Mouse (Mus musculus) forebrain, embryonic 16.5 days (tissue): ENCODE results near the gene Mad1l1. TPM values are rescaled to one million over a fixed set of nuclear protein-coding genes. Genes with fewer than 3 reads are reported as not detected.

ENCODE experiments used
- ATAC-seq: fragments of 200-750 bp; cut with Nextera tagmentation; 2 replicates; pipeline ENCODE4 v1.8.0; 2017; ENCODE audit warnings: mild to moderate bottlenecking, moderate library complexity
- H3K27ac ChIP-seq: fragments of 300-500 bp; sonication (generic); 2 replicates; pipeline ENCODE4 v1.5.1; 2014; ENCODE audit warnings: low read length, control low read depth
- H3K27me3 ChIP-seq: fragments of 300-500 bp; sonication (generic); replicated peaks from 2 replicates; pipeline ENCODE4 v1.6.1; 2014; ENCODE audit warnings: low read length; ENCODE audit not compliant: control insufficient read depth, insufficient read depth
- H3K36me3 ChIP-seq: fragments of 300-500 bp; sonication (generic); 2 replicates; pipeline ENCODE4 v1.6.1; 2014; ENCODE audit not compliant: control insufficient read depth, insufficient read depth
- H3K4me1 ChIP-seq: fragments of 300-500 bp; sonication (generic); replicated peaks from 2 replicates; pipeline ENCODE4 v1.6.1; 2014; ENCODE audit warnings: low read length; ENCODE audit not compliant: control insufficient read depth, insufficient read depth
- H3K4me2 ChIP-seq: fragments of 300-500 bp; sonication (generic); 2 replicates; pipeline ENCODE4 v1.6.1; 2014; ENCODE audit warnings: mild to moderate bottlenecking, low read length, control low read depth
- H3K4me3 ChIP-seq: fragments of 300-500 bp; sonication (generic); replicated peaks from 2 replicates; pipeline ENCODE4 v1.5.1; 2014; ENCODE audit warnings: mild to moderate bottlenecking, low read length, control low read depth
- H3K9ac ChIP-seq: fragments of 300-500 bp; sonication (generic); replicated peaks from 2 replicates; pipeline ENCODE4 v1.6.1; 2014; ENCODE audit warnings: low read depth, low read length, control low read depth
- H3K9me3 ChIP-seq: fragments of 300-500 bp; sonication (generic); 2 replicates; pipeline ENCODE4 v1.6.1; 2016; ENCODE audit warnings: low read length; ENCODE audit not compliant: control insufficient read depth
- WGBS: fragments of 180-500 bp; shearing (Covaris S2); extraction: QIAGEN DNeasy Blood & Tissue Kit; methylation state at CpG from one replicate; pipeline ENCODE4 v1.1.7; 2014; 5-methylcytosine and 5-hydroxymethylcytosine counted together
- polyA plus RNA-seq: library from polyadenylated mRNA; unstranded; fragments of >200 nt; fragmentation: Nextera tagmentation; extraction: Ambion mirVana; gene quantifications from 2 replicates; pipeline ENCODE4 v1.2.1, GENCODE M21; 2015

The Mad1l1 gene
- polyA plus RNA-seq, 1 experiment from 2014 or later, result 33.4 TPM

GRCm38 (mm10) chr5:140079511-140079910 lies 241.8 kb downstream of the Mad1l1 start:
- Histone ChIP-seq H3K4me1 (peaks cover 23% of the 10 kb centered on the region), H3K4me2 (no peak overlapping the region), H3K36me3 (no peaks in the 10 kb centered on the region), H3K9ac (no peak overlapping the region), H3K27me3 (no peaks in the 10 kb centered on the region), H3K9me3 (no peaks in the 10 kb centered on the region), H3K4me3 (no peak overlapping the region), H3K27ac (no peak overlapping the region)
- ATAC-seq, result no peak
- WGBS, result 97% methylated on average over 4 of the region's 4 CpGs

DNA sequence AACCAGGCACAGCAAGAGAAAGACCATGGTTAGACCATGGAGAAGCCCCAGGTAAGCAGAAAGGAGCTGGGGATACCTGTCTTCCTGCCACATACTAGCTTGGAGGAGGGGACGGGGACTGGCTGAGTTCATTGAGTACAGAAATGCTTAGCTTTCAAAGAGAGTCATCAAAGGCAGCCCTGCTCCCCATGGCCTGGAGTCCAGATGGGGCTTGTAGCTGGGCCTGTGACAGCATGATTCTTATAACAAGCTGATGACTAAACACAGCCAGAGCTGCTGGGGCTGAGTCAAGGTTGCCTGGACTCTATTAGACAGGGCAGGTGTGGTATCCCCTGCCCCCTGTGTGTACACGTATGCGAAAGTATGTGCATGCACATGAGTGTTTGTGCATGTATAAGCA lies 242.9 kb downstream of the Mad1l1 start:
- 90% methylated on average over 3 of the region's 3 CpGs for WGBS
- no peaks in the 10 kb centered on the region for H3K9me3 ChIP-seq
- H3K4me3 ChIP-seq, result no peak overlapping the region
- H3K4me2 ChIP-seq, result no peak overlapping the region
- H3K27me3 ChIP-seq, result no peaks in the 10 kb centered on the region
- H3K36me3 ChIP-seq, result no peaks in the 10 kb centered on the region
- H3K27ac ChIP-seq, result no peak overlapping the region
- no peak for ATAC-seq
- no peak overlapping the region for H3K9ac ChIP-seq
- peaks cover 34% of the 10 kb centered on the region for H3K4me1 ChIP-seq

GRCm38 (mm10) chr5:140076438-140076837 lies 244.9 kb downstream of the Mad1l1 start:
- WGBS, result 89% methylated on average over 2 of the region's 2 CpGs

DNA sequence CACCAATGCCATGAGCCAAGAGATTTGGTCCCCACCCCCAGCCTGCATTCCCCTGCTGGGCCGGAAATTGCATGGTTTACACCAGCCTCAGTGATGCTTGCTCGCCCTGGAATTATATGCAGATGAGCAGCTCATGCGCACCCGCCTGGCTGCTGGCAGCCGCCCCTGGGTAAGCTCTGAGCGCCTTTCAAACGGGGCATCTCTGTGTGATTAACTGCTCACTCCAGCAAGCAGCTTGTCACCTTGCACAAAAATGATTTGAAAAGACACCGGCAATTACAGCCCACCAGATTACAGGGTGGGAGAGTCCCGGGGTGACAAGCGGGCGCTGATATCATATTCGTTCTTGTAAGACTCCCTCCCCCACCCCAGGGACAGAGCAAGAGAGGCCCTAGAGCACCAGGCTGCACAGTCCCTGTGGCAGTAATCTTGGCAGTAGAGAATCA lies 247.7 kb downstream of the Mad1l1 start:
- Histone ChIP-seq H3K27ac (peak overlapping the region; percentile 66), H3K36me3 (no peaks in the 10 kb centered on the region), H3K4me2 (no peak overlapping the region), H3K9me3 (no peaks in the 10 kb centered on the region), H3K27me3 (no peaks in the 10 kb centered on the region), H3K4me1 (peaks cover 23% of the 10 kb centered on the region), H3K4me3 (no peak overlapping the region), H3K9ac (peak overlapping the region; percentile 17; the same call in 1 of the 2 replicates)
- peak; percentile 98 for ATAC-seq
- 10% methylated on average over 12 of the region's 12 CpGs for WGBS

More at GRCm38 (mm10) chr5:140076438-140076837, 244.9 kb downstream of the Mad1l1 start:
- no peak for ATAC-seq
- H3K4me2 ChIP-seq, result no peak overlapping the region
- H3K9ac ChIP-seq, result no peak overlapping the region
- H3K27me3 ChIP-seq, result no peaks in the 10 kb centered on the region
- peaks cover 26% of the 10 kb centered on the region for H3K4me1 ChIP-seq
- no peaks in the 10 kb centered on the region for H3K9me3 ChIP-seq
- no peaks in the 10 kb centered on the region for H3K36me3 ChIP-seq
- H3K4me3 ChIP-seq, result no peak overlapping the region
- no peak overlapping the region for H3K27ac ChIP-seq

- Histone ChIP-seq H3K27ac (peak overlapping the region; percentile 66), H3K4me2 (no peak overlapping the region), H3K27me3 (no peaks in the 10 kb centered on the region), H3K9me3 (no peaks in the 10 kb centered on the region), H3K4me3 (no peak overlapping the region), H3K36me3 (no peaks in the 10 kb centered on the region), H3K9ac (no peak overlapping the region; the same call in 1 of the 2 replicates), H3K4me1 (peaks cover 26% of the 10 kb centered on the region)
- WGBS, result 29% methylated on average over 1 of the region's 1 CpGs
- ATAC-seq, result peak; percentile 27; the same call in 1 of the 2 replicates
Measured at GRCm38 (mm10) chr5:140073148-140073670, 248.1 kb downstream of the Mad1l1 start.

DNA sequence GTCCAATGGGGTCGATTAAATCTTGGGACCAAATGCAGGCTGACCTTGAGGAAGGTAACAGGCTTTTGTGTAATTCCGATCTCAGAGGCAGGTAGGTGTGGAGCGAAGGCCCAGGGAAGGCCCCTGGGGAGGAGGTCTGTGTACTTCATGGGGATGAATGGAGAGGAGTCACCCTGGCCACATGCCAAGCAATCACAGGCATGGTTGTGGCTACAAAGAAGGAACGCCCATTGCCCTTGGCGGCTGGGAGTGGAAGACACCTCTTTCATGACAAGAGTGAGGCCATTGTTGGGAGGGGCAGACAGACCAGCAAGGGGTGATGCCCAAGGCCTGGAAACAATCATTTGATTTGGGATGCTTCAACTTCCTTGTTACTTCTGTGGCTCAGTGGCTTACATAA lies 252.8 kb downstream of the Mad1l1 start:
- Histone ChIP-seq H3K27me3 (no peaks in the 10 kb centered on the region), H3K4me1 (peaks cover 16% of the 10 kb centered on the region), H3K4me3 (no peak overlapping the region), H3K9me3 (no peaks in the 10 kb centered on the region), H3K4me2 (no peak overlapping the region), H3K9ac (no peak overlapping the region), H3K27ac (no peak overlapping the region), H3K36me3 (no peaks in the 10 kb centered on the region)
- ATAC-seq, result no peak
- 61% methylated on average over 5 of the region's 5 CpGs for WGBS

DNA sequence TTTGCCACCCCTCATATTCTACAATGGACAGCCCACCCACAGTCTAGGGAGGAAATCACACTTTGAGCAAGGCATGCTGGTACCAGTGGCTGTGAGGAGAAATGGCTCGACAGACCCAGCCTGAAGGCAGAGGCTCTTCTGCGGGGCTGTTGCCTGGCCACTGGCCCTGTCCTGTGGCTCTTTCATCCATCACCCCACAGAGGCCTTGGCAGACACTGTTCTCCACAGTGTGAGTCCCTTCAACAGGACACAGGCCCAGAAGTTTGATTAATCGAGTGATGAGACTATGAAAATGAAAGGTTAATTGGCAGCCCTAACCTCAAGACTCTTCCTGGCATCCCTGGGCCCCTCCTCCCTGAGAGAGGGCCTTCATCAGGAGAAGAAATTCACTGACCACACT lies 253.3 kb downstream of the Mad1l1 start:
- no peak overlapping the region for H3K4me2 ChIP-seq
- peaks cover 12% of the 10 kb centered on the region for H3K4me1 ChIP-seq
- no peak overlapping the region for H3K4me3 ChIP-seq
- no peak overlapping the region for H3K27ac ChIP-seq
- H3K27me3 ChIP-seq, result no peaks in the 10 kb centered on the region
- no peak; the same call in 1 of the 2 replicates for ATAC-seq
- WGBS, result 57% methylated on average over 3 of the region's 3 CpGs
- no peaks in the 10 kb centered on the region for H3K9me3 ChIP-seq
- H3K36me3 ChIP-seq, result no peaks in the 10 kb centered on the region
- no peak overlapping the region for H3K9ac ChIP-seq

- no peaks in the 10 kb centered on the region for H3K27me3 ChIP-seq
- no peak for ATAC-seq
- no peak overlapping the region for H3K4me3 ChIP-seq
- no peaks in the 10 kb centered on the region for H3K36me3 ChIP-seq
- WGBS, result 59% methylated on average over 8 of the region's 8 CpGs
- peaks cover 15% of the 10 kb centered on the region for H3K4me1 ChIP-seq
- H3K27ac ChIP-seq, result no peak overlapping the region
- H3K9me3 ChIP-seq, result no peaks in the 10 kb centered on the region
- H3K9ac ChIP-seq, result no peak overlapping the region
- H3K4me2 ChIP-seq, result no peak overlapping the region
Measured at GRCm38 (mm10) chr5:140066769-140067168, 254.6 kb downstream of the Mad1l1 start.

DNA sequence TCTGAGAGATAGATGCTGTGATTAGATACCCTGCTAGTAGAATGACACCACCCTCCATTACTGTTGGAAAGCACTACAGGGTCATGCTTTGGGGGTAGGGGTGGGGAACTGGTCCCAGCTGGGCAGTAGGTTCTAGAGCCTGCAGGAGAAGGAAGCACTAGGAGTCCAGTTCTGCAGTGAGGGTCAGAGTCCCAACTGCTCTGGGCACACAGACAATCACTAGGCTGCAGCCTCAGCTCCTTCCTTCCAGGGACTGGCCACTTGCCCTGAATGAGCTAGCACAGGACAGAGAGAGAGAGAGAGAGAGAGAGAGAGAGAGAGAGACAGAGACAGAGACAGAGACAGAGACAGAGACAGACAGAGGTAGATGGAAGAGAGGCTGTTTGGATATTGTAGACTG lies 255.1 kb downstream of the Mad1l1 start:
- no peak for ATAC-seq
- Histone ChIP-seq H3K4me2 (no peak overlapping the region), H3K9ac (no peak overlapping the region), H3K4me1 (peaks cover 20% of the 10 kb centered on the region), H3K9me3 (no peaks in the 10 kb centered on the region), H3K36me3 (no peaks in the 10 kb centered on the region), H3K27me3 (no peaks in the 10 kb centered on the region), H3K27ac (no peak overlapping the region), H3K4me3 (no peak overlapping the region)
